Mouse (Mus musculus) C2C12 (cell line): ENCODE measurements around the gene Scn10a. TPM values are rescaled to one million over a fixed set of nuclear protein-coding genes. Genes with fewer than 3 reads are reported as not detected.

ENCODE experiments used
- H3K27me3 ChIP-seq: one replicate; pipeline ENCODE4 v1.6.1; 2011; ENCODE audit not compliant: control insufficient read depth, insufficient read depth, insufficient read length
- H3K36me3 ChIP-seq: one replicate; pipeline ENCODE4 v1.6.1; 2011; ENCODE audit not compliant: control insufficient read depth, insufficient read depth
- H3K4me3 ChIP-seq: one replicate; pipeline ENCODE4 v1.5.1; 2011; ENCODE audit warnings: mild to moderate bottlenecking, control low read depth; ENCODE audit not compliant: poor library complexity, insufficient read depth, severe bottlenecking
- H3K79me2 ChIP-seq: one replicate; pipeline ENCODE4 v1.6.1; 2011; ENCODE audit not compliant: control insufficient read depth, insufficient read depth
- H3K79me3 ChIP-seq: one replicate; pipeline ENCODE4 v1.6.1; 2011; ENCODE audit warnings: low read depth, control low read depth
- H3ac ChIP-seq: one replicate; pipeline ENCODE3; 2011; ENCODE audit warnings: low read depth; ENCODE audit not compliant: control insufficient read depth, insufficient read length
- CEBPB ChIP-seq: IDR thresholded peaks from one replicate; pipeline ENCODE4 v1.6.1; 2011; ENCODE audit warnings: low read depth, mild to moderate bottlenecking, control low read depth, moderate library complexity
- CTCF ChIP-seq: IDR thresholded peaks from one replicate; pipeline ENCODE4 v1.5.1; 2011; ENCODE audit not compliant: control insufficient read depth, insufficient read depth, insufficient read length
- FOSL1 ChIP-seq: IDR thresholded peaks from one replicate; pipeline ENCODE4 v1.8.0; 2011; ENCODE audit warnings: mild to moderate bottlenecking, low read length; ENCODE audit not compliant: poor library complexity, insufficient read depth, severe bottlenecking
- MAX ChIP-seq: IDR thresholded peaks from one replicate; pipeline ENCODE4 v1.6.1; 2011; ENCODE audit warnings: mild to moderate bottlenecking, control low read depth
- MYOD1 ChIP-seq: IDR thresholded peaks from one replicate; pipeline ENCODE4 v1.6.1; 2011; ENCODE audit warnings: low read depth; ENCODE audit not compliant: control insufficient read depth, insufficient read length
- MYOG ChIP-seq: IDR thresholded peaks from one replicate; pipeline ENCODE4 v1.6.1; 2011; ENCODE audit not compliant: control insufficient read depth, insufficient read length; ENCODE audit errors: extremely low read depth
- USF1 ChIP-seq: IDR thresholded peaks from one replicate; pipeline ENCODE4 v1.6.1; 2011; ENCODE audit warnings: low read depth, mild to moderate bottlenecking, control low read depth, moderate library complexity
- polyA plus RNA-seq: library from polyadenylated mRNA; unstranded; fragments of >200 nt; fragmentation: generic; extraction: Trizol; gene quantifications from one replicate; pipeline ENCODE4 v1.2.1, GENCODE M21; 2012; ENCODE audit warnings: missing spikeins

Gene Scn10a
- polyA plus RNA-seq, 1 experiment: 0.09 TPM

DNA sequence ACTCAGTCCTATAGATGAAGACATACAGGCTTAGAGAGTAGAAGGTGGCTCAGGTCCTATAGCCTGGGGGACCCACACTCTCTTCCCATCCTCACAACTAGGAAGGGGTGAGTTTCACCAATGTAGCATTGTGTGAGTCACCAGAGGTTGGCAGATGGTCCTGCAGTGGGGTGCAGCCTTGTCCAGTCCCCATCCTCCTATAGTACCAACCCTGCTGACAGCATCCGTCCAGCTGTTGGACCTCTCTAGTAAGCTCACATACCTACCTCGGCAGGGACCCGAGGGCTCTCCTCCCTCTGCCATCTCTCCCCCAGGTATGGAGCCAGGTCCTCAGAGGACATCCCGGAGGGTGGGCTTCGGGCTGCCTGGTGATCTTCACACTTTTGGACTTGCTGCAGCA is 85.6 kb downstream of the Scn10a start:
- Histone ChIP-seq H3K36me3 (no peaks in the 10 kb centered on the region), H3ac (no peak overlapping the region), H3K79me3 (no peaks in the 10 kb centered on the region), H3K27me3 (no peaks in the 10 kb centered on the region), H3K79me2 (no peaks in the 10 kb centered on the region), H3K4me3 (no peak overlapping the region)
- TF ChIP-seq MYOD1 (peak; percentile 64), MYOG (no peak), CEBPB (no peak), CTCF (no peak), USF1 (no peak), MAX (no peak)

- Histone ChIP-seq H3K36me3 (no peaks in the 10 kb centered on the region), H3K79me2 (no peaks in the 10 kb centered on the region), H3K4me3 (no peak overlapping the region), H3ac (no peak overlapping the region), H3K79me3 (no peaks in the 10 kb centered on the region), H3K27me3 (no peaks in the 10 kb centered on the region)
- TF ChIP-seq CEBPB (no peak), CTCF (no peak)
These were observed 86.3 kb downstream of the Scn10a start for GRCm38 (mm10) chr9:119632801-119633200.

DNA sequence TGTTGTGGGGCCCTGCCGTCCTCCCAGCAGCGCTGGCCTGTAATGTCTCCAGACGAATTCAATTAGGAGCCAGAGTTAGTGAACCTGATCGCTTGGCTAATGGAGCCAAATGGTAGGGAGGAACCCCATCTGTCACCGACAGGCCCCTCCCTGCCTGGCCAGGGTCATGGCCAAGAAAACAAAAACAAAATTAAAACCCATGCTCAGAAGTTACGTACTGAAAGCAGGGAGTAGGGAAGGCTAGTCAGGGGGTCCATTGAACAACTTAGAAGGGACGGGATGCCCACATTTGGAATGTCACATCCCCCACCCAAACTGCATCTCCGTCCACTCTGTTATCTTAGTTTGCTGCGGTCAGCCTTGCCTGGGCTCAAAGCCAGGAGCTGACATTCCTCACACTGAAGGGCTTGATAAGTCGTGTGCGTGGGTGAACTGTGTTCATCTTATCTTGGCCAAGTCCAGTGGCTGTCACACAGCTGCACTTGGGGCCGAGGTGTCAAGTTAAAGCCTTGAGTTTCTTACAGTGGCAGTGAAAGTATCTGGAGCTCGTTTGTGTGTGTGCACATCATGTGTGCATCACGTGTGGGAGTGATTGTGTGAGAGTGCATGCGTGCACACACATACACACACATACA is 87.1 kb downstream of the Scn10a start:
- Histone ChIP-seq H3K27me3 (no peaks in the 10 kb centered on the region), H3K79me3 (no peaks in the 10 kb centered on the region), H3K36me3 (no peaks in the 10 kb centered on the region), H3K4me3 (no peak overlapping the region), H3ac (no peak overlapping the region), H3K79me2 (no peaks in the 10 kb centered on the region)
- TF ChIP-seq MYOG: no peak
- TF ChIP-seq USF1: peak; percentile 61
- no peak for TF ChIP-seq CEBPB
- peak; percentile 91 for TF ChIP-seq MYOD1
- TF ChIP-seq CTCF: no peak
- peak; percentile 34 for TF ChIP-seq MAX
- no peak for TF ChIP-seq FOSL1

DNA sequence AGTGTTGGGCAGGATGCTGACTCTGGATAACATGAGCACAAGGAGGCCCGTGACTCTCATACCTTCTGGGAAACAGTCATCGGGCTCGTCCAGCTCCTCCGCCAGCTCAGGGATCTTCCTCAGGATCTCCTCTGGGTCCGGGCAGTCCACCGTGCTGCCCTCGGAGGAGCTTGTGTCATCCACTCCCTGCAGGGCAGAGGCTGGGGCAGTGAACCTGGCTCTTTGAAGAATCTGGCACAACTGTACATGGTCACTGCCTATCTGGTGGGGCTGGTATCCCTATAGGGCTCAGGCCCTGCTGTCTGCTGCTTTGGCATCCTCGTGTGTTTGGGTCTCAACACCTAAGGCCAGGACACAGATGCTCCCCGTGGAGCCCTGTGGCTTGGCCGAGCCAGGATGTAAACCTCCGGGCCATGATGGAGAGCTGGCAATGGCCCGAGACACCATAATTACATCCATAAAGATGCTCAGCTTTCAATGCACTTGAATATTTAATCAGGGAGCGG is 87.7 kb downstream of the Scn10a start:
- no peaks in the 10 kb centered on the region for H3K79me2 ChIP-seq
- H3ac ChIP-seq: no peak overlapping the region
- TF ChIP-seq FOSL1: no peak
- no peak for TF ChIP-seq MAX
- TF ChIP-seq CEBPB: no peak
- TF ChIP-seq USF1: no peak
- no peak for TF ChIP-seq MYOG
- no peak for TF ChIP-seq CTCF
- no peak for TF ChIP-seq MYOD1
- H3K79me3 ChIP-seq: no peaks in the 10 kb centered on the region
- no peaks in the 10 kb centered on the region for H3K27me3 ChIP-seq
- H3K36me3 ChIP-seq: no peaks in the 10 kb centered on the region
- H3K4me3 ChIP-seq: no peak overlapping the region

GRCm38 (mm10) chr9:119628690-119629268 is 90.3 kb downstream of the Scn10a start:
- Histone ChIP-seq H3ac (no peak overlapping the region), H3K4me3 (no peak overlapping the region), H3K27me3 (no peaks in the 10 kb centered on the region), H3K79me2 (no peaks in the 10 kb centered on the region), H3K36me3 (no peaks in the 10 kb centered on the region), H3K79me3 (no peaks in the 10 kb centered on the region)
- TF ChIP-seq MYOD1 (peak; percentile 70), MAX (no peak)

GRCm38 (mm10) chr9:119627227-119627626 is 91.9 kb downstream of the Scn10a start:
- TF ChIP-seq CTCF: no peak
- no peak for TF ChIP-seq MAX
- TF ChIP-seq MYOG: no peak
- no peak for TF ChIP-seq MYOD1
- TF ChIP-seq USF1: no peak
- TF ChIP-seq FOSL1: no peak
- no peak for TF ChIP-seq CEBPB
- Histone ChIP-seq H3K4me3 (no peak overlapping the region), H3K27me3 (no peaks in the 10 kb centered on the region), H3K36me3 (no peaks in the 10 kb centered on the region), H3K79me3 (no peaks in the 10 kb centered on the region), H3ac (no peak overlapping the region), H3K79me2 (no peaks in the 10 kb centered on the region)
